Mouse (Mus musculus) forebrain, embryonic 11.5 days (tissue): Measurements from ENCODE around the gene Nod2. TPM values are rescaled to one million over a fixed set of nuclear protein-coding genes. Genes with fewer than 3 reads are reported as not detected.
A peak's percentile ranks its signal among the peaks of the same experiment; 100 is the strongest.

ENCODE experiments used
- ATAC-seq: fragments of 200-750 bp; cut with Nextera tagmentation; replicated peaks from 2 replicates; pipeline ENCODE4 v1.8.0; 2017; ENCODE audit warnings: moderate TSS enrichment; ENCODE audit not compliant: low FRiP score
- DNase-seq: peaks from one replicate; pipeline ENCODE4 v3.0.0-alpha.2; 2017; ENCODE audit warnings: low spot score
- H3K27ac ChIP-seq: fragments of 300-500 bp; sonication (generic); 2 replicates; pipeline ENCODE4 v1.5.1; 2014; ENCODE audit warnings: low read depth, low read length
- H3K27me3 ChIP-seq: fragments of 300-500 bp; sonication (generic); 2 replicates; pipeline ENCODE4 v1.6.1; 2014; ENCODE audit warnings: mild to moderate bottlenecking, low read length, mixed read lengths; ENCODE audit not compliant: control insufficient read depth, insufficient read depth
- H3K36me3 ChIP-seq: fragments of 300-500 bp; sonication (generic); 2 replicates; pipeline ENCODE4 v1.6.1; 2014; ENCODE audit warnings: mild to moderate bottlenecking, low read length, moderate library complexity, mixed read lengths; ENCODE audit not compliant: control insufficient read depth, insufficient read depth
- H3K4me1 ChIP-seq: fragments of 300-500 bp; sonication (generic); replicated peaks from 2 replicates; pipeline ENCODE4 v1.6.1; 2014; ENCODE audit warnings: low read length, mixed read lengths; ENCODE audit not compliant: control insufficient read depth, insufficient read depth
- H3K4me2 ChIP-seq: fragments of 300-500 bp; sonication (generic); 2 replicates; pipeline ENCODE4 v1.6.1; 2014; ENCODE audit warnings: low read depth, mild to moderate bottlenecking, low read length, moderate library complexity, mixed read lengths; ENCODE audit not compliant: severe bottlenecking
- H3K4me3 ChIP-seq: fragments of 300-500 bp; sonication (generic); 2 replicates; pipeline ENCODE4 v1.5.1; 2014; ENCODE audit warnings: low read depth, low read length
- H3K9ac ChIP-seq: fragments of 300-500 bp; sonication (generic); 2 replicates; pipeline ENCODE4 v1.6.1; 2014; ENCODE audit warnings: low read length
- H3K9me3 ChIP-seq: fragments of 300-500 bp; sonication (generic); 2 replicates; pipeline ENCODE4 v1.6.1; 2016; ENCODE audit warnings: low read length, mixed read lengths; ENCODE audit not compliant: control insufficient read depth
- WGBS: fragments of 180-500 bp; shearing (Covaris S2); extraction: QIAGEN DNeasy Blood & Tissue Kit; methylation state at CpG from one replicate; pipeline ENCODE4 v1.1.7; 2014; 5-methylcytosine and 5-hydroxymethylcytosine counted together
- polyA plus RNA-seq: library from polyadenylated mRNA; unstranded; fragments of >200 nt; fragmentation: Nextera tagmentation; extraction: Ambion mirVana; gene quantifications from 2 replicates; pipeline ENCODE4 v1.2.1, GENCODE M21; 2014

Nod2 gene
- polyA plus RNA-seq, 1 experiment from 2014 or later, result 0.13 TPM

- no peak for ATAC-seq
- H3K9ac ChIP-seq, result no peak overlapping the region
- no peak overlapping the region for H3K4me2 ChIP-seq
- H3K27ac ChIP-seq, result no peak overlapping the region
- no peaks in the 10 kb centered on the region for H3K9me3 ChIP-seq
- 67% methylated on average over 4 of the region's 4 CpGs for WGBS
- no peak overlapping the region for H3K4me3 ChIP-seq
- no peaks in the 10 kb centered on the region for H3K36me3 ChIP-seq
- DNase-seq, result no peak
- H3K27me3 ChIP-seq, result no peaks in the 10 kb centered on the region
- no peaks in the 10 kb centered on the region for H3K4me1 ChIP-seq
These were observed 44.3 kb downstream of the Nod2 start for GRCm38 (mm10) chr8:88691342-88691948.

DNA sequence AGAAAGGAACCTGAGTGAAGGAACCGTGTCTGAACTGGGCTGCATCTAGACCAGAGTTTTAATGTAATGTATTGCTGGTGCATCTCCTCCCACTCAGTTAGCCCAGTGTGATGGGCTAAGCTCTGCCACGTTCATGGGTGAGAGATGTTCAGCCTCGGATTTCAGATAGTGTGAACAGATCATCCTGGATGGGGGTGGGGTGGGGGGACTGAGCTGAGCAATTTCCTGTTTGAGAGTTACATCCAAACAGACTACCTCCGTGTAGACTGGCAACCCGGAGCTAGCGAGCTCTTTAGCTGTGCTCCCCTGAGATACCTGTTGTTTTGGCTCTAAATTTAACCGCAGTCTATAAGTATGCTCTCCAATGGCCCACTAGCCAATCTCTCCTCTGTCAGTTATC lies 44.8 kb downstream of the Nod2 start:
- no peaks in the 10 kb centered on the region for H3K4me1 ChIP-seq
- H3K36me3 ChIP-seq, result no peaks in the 10 kb centered on the region
- no peak overlapping the region for H3K9ac ChIP-seq
- DNase-seq, result no peak
- WGBS, result 59% methylated on average over 7 of the region's 7 CpGs
- no peak overlapping the region for H3K4me3 ChIP-seq
- no peak overlapping the region for H3K4me2 ChIP-seq
- no peaks in the 10 kb centered on the region for H3K27me3 ChIP-seq
- no peak for ATAC-seq
- no peak overlapping the region for H3K27ac ChIP-seq
- H3K9me3 ChIP-seq, result no peaks in the 10 kb centered on the region

- Histone ChIP-seq H3K36me3 (no peaks in the 10 kb centered on the region), H3K4me3 (no peak overlapping the region), H3K9ac (no peak overlapping the region), H3K27me3 (no peaks in the 10 kb centered on the region), H3K9me3 (no peaks in the 10 kb centered on the region), H3K27ac (no peak overlapping the region), H3K4me2 (no peak overlapping the region), H3K4me1 (no peaks in the 10 kb centered on the region)
- DNase-seq (no peak), ATAC-seq (no peak)
- 87% methylated on average over 6 of the region's 6 CpGs for WGBS
These were observed 45.8 kb downstream of the Nod2 start for GRCm38 (mm10) chr8:88692866-88693265.

- WGBS, result 81% methylated on average over 4 of the region's 4 CpGs
- H3K36me3 ChIP-seq, result no peaks in the 10 kb centered on the region
- ATAC-seq, result no peak
- H3K4me3 ChIP-seq, result no peak overlapping the region
- no peak overlapping the region for H3K27ac ChIP-seq
- no peaks in the 10 kb centered on the region for H3K27me3 ChIP-seq
- no peak for DNase-seq
- no peaks in the 10 kb centered on the region for H3K9me3 ChIP-seq
- H3K4me2 ChIP-seq, result no peak overlapping the region
- no peak overlapping the region for H3K9ac ChIP-seq
- no peaks in the 10 kb centered on the region for H3K4me1 ChIP-seq
These were observed 46.3 kb downstream of the Nod2 start for GRCm38 (mm10) chr8:88693376-88693775.

DNA sequence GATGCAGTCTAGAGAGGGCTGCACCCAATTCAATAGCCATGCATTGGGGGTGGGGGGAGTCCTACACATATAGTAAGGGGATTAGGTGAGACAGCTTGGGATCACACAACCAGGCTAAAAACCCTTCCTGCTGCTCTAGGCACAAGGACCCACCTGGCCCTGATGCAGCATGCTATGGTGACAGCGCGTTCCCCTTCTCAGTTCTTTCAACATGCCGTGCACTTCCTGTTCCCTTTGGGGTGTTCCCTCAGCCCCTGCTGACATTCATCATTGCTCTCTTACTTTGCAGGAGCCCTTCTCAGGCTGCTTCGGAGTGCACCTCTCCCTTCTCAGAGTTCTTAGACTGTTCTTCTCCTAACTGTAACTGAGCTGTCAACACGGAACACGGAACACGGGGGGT lies 47.2 kb downstream of the Nod2 start:
- Histone ChIP-seq H3K27ac (no peak overlapping the region), H3K27me3 (no peaks in the 10 kb centered on the region), H3K4me1 (no peaks in the 10 kb centered on the region), H3K4me2 (no peak overlapping the region), H3K4me3 (no peak overlapping the region), H3K9ac (no peak overlapping the region), H3K9me3 (no peaks in the 10 kb centered on the region), H3K36me3 (no peaks in the 10 kb centered on the region)
- DNase-seq (no peak), ATAC-seq (no peak)
- WGBS, result 79% methylated on average over 7 of the region's 7 CpGs

DNA sequence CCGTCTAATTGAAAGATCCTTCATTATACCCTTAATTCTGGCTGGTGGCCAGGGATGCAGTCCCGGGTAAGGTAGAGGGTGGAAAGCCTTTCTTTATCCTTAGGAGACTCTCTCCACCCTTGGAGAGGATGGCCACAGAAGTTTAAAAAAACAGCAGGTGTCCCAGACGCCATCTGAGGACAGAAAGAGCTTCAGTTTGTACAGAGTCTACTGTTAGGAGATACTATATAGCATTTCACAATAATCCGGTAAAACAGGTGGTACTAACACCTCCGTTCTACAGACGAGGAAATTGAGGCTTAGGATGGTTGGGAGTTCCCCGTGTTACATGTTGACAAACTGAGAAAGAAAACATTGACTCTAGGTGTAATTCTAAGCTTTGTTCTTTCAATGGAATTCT lies 49.1 kb downstream of the Nod2 start:
- WGBS, result 28% methylated on average over 7 of the region's 7 CpGs
- Histone ChIP-seq H3K4me3 (peak overlapping the region; percentile 17; the same call in 1 of the 2 replicates), H3K36me3 (no peaks in the 10 kb centered on the region), H3K9me3 (no peaks in the 10 kb centered on the region), H3K9ac (no peak overlapping the region), H3K27me3 (no peaks in the 10 kb centered on the region), H3K4me1 (no peaks in the 10 kb centered on the region), H3K27ac (no peak overlapping the region), H3K4me2 (peak overlapping the region; percentile 45; the same call in 1 of the 2 replicates)
- DNase-seq (no peak), ATAC-seq (peak; percentile 16)

DNA sequence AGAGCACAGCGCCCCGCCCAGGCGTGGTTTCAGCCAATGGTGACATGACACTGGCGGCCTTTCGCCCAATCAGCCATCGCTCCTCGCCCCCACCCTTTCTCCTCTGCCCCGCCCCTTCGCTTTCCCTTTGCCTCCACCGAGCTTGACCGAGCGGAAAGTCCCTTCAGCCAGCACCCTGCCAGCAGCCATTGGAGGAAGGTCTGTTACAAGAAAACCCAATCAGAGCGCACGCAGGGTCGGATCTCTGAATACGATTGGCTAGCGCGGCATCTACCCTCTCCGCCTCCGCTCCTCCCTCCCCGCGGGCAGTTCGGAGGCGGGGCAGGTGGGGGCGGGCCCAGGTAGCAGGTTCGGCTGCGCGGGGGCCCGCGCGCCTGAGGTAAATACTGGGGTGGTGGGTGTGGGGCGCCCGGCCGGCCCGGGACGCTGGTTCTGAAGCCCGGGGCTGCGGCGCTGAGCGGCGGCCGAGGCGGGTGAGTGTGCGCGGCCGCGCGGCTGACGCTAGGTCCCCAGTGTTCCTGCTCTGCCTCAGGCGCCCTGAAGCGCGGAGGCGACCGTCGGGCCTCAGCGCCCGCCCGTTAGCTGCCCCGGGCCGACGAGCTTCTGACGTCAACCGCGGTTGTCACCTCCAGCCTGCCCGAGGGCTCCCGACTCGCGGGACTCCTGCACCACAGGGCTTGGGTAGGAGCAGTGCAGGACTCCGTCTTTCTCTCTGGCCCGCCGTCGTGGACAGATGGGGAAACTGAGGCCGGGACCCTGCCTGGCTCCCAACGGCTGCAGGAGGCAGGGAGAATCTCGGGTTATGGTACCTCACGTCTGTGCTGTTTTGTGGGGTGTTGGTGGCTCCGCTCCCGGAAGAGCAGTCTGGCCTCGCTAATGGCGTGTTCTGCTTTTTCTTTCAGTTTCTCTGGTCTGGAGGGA lies 49.9 kb downstream of the Nod2 start, which contains the start of gene Cyld:
TSS of gene Cyld (plus strand) at position 308 of the 921 bp plus-strand sequence.
- Histone ChIP-seq H3K4me3 (peak within 1 kb of the TSS; percentile 64), H3K9ac (peak within 1 kb of the TSS; percentile 62), H3K9me3 (no peaks in the 10 kb centered on the region), H3K4me1 (no peaks in the 10 kb centered on the region), H3K36me3 (no peaks in the 10 kb centered on the region), H3K4me2 (peak within 1 kb of the TSS; percentile 82), H3K27me3 (no peaks in the 10 kb centered on the region), H3K27ac (no peak within 1 kb of the TSS)
- ATAC-seq (peak; percentile 98), DNase-seq (peak; percentile 99)
- WGBS, result under 1% methylated on average over 79 of the region's 80 CpGs

DNA sequence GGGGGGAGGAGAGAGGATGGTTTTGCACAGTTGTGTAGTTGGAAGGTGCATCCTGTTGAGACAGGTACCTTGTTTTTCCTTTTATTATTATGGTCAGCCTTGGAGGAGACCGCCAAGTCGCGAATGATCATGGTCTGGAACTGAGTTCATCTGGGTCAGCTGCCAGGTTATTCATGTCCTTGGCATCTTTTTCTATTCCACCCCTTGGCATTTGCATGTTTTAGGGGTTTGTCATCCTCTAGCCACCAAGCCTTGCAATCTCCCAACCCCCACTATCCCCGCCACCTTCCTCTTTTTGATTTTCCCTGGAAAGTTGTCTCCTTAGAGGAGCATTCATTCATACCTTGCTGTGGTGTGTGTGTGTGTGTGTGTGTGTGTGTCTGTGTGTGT lies 50.5 kb downstream of the Nod2 start:
- no peaks in the 10 kb centered on the region for H3K36me3 ChIP-seq
- H3K9ac ChIP-seq, result peak overlapping the region; percentile 62
- H3K4me2 ChIP-seq, result peak overlapping the region; percentile 82
- H3K27me3 ChIP-seq, result no peaks in the 10 kb centered on the region
- ATAC-seq, result no peak
- no peaks in the 10 kb centered on the region for H3K9me3 ChIP-seq
- no peak for DNase-seq
- WGBS, result 20% methylated on average over 4 of the region's 4 CpGs
- H3K4me1 ChIP-seq, result no peaks in the 10 kb centered on the region
- H3K27ac ChIP-seq, result no peak overlapping the region
- peak overlapping the region; percentile 64 for H3K4me3 ChIP-seq
